In genomic region chr2:45059599-45059998, GRCm38 (mm10) we compare ENCODE assay signal across 18 mouse cellular contexts.
"Had no signal": no experiment of that assay in that cellular context is flagged by ENCODE, and none has a peak within 500 bp of the region (broad histone marks: within the 10 kb centered on the region; RNA-seq: fewer than 3 reads in every experiment).

No protein-coding gene starts in this region.

- DNase-seq: kidney, adult 9 months; kidney, postnatal 14 days; kidney, postnatal 4 days; liver; liver, postnatal 0 days; lung, embryonic 14.5 days; right cerebral cortex, postnatal 25 days; thymus, adult 18-20 months; thymus, postnatal 36 days had no signal

- ATAC-seq: liver, postnatal 0 days; lung, postnatal 0 days had no signal

- H3K4me2 ChIP-seq: limb, embryonic 13.5 days; lung, embryonic 14.5 days; midbrain, embryonic 15.5 days; neural tube, embryonic 12.5 days; neural tube, embryonic 15.5 days had no signal

- H3K36me3 ChIP-seq: limb, embryonic 10.5 days; limb, embryonic 13.5 days; midbrain, embryonic 12.5 days; midbrain, embryonic 15.5 days; neural tube, embryonic 12.5 days; neural tube, embryonic 15.5 days had no signal

- H3K9me3 ChIP-seq: limb, embryonic 10.5 days; limb, embryonic 13.5 days; midbrain, embryonic 12.5 days; midbrain, embryonic 15.5 days; neural tube, embryonic 12.5 days; neural tube, embryonic 15.5 days had no signal

- H3K4me3 ChIP-seq: limb, embryonic 10.5 days; limb, embryonic 13.5 days; midbrain, embryonic 12.5 days; midbrain, embryonic 15.5 days; neural tube, embryonic 12.5 days; neural tube, embryonic 15.5 days had no signal

- H3K27me3 ChIP-seq: midbrain, embryonic 12.5 days; midbrain, embryonic 15.5 days; neural tube, embryonic 12.5 days; neural tube, embryonic 15.5 days had no signal

- H3K9ac ChIP-seq: limb, embryonic 13.5 days; liver, embryonic 14.5 days; liver, postnatal 0 days; lung, embryonic 14.5 days; midbrain, embryonic 12.5 days; midbrain, embryonic 15.5 days; neural tube, embryonic 12.5 days; neural tube, embryonic 15.5 days had no signal

- H3K27ac ChIP-seq: limb, embryonic 10.5 days; limb, embryonic 13.5 days; macrophage; midbrain, embryonic 15.5 days; neural tube, embryonic 12.5 days; neural tube, embryonic 15.5 days had no signal
